Mouse (Mus musculus) cerebellum, postnatal 10 days (tissue): ENCODE results near the gene Ror1.

ENCODE experiments used
- DNase-seq, 2 experiments: peaks; one replicate each; pipeline ENCODE4 v3.0.0; 2021; ENCODE audit warnings: mixed read lengths in 2 of 2

Ror1 gene

GRCm38 (mm10) chr4:100328361-100328970 is 232.9 kb downstream of the Ror1 start:
- peak; percentile 50 to 58 for DNase-seq

GRCm38 (mm10) chr4:100335168-100335567 is 239.6 kb downstream of the Ror1 start:
- no peak for DNase-seq

GRCm38 (mm10) chr4:100347791-100348190 is 252.2 kb downstream of the Ror1 start:
- DNase-seq = no peak

GRCm38 (mm10) chr4:100350106-100350795 is 254.7 kb downstream of the Ror1 start:
- no peak for DNase-seq

GRCm38 (mm10) chr4:100351797-100352290 is 256.3 kb downstream of the Ror1 start:
- DNase-seq = peak in 1 of 2 experiments; percentile 21

- DNase-seq = peak; percentile 25 to 46
Observed at GRCm38 (mm10) chr4:100355566-100355965, 260.0 kb downstream of the Ror1 start.

- DNase-seq = peak; percentile 26 to 31
Observed at GRCm38 (mm10) chr4:100357881-100358589, 262.4 kb downstream of the Ror1 start.

- DNase-seq = no peak
Observed at GRCm38 (mm10) chr4:100363666-100364065, 268.1 kb downstream of the Ror1 start.

- DNase-seq = no peak
Observed at GRCm38 (mm10) chr4:100368691-100369090, 273.1 kb downstream of the Ror1 start.

GRCm38 (mm10) chr4:100369541-100370174 is 274.1 kb downstream of the Ror1 start:
- DNase-seq = no peak

- DNase-seq = peak; percentile 62 to 66
Observed at GRCm38 (mm10) chr4:100372806-100373205, 277.2 kb downstream of the Ror1 start.

- peak in 1 of 2 experiments; percentile 13 for DNase-seq
Observed at GRCm38 (mm10) chr4:100373780-100374179, 278.2 kb downstream of the Ror1 start.

- peak; percentile 42 to 64 for DNase-seq
Observed at GRCm38 (mm10) chr4:100375286-100375685, 279.7 kb downstream of the Ror1 start.

GRCm38 (mm10) chr4:100376163-100376562 is 280.6 kb downstream of the Ror1 start:
- no peak for DNase-seq

GRCm38 (mm10) chr4:100377231-100377630 is 281.6 kb downstream of the Ror1 start:
- no peak for DNase-seq

- peak; percentile 52 to 62 for DNase-seq
Observed at GRCm38 (mm10) chr4:100377996-100378395, 282.4 kb downstream of the Ror1 start.

GRCm38 (mm10) chr4:100381760-100382159 is 286.2 kb downstream of the Ror1 start:
- no peak for DNase-seq

- peak; percentile 39 to 46 for DNase-seq
Observed at GRCm38 (mm10) chr4:100386272-100386988, 290.8 kb downstream of the Ror1 start.

- peak in 1 of 2 experiments; percentile 34 for DNase-seq
Observed at GRCm38 (mm10) chr4:100390436-100390835, 294.8 kb downstream of the Ror1 start.

GRCm38 (mm10) chr4:100391021-100391420 is 295.4 kb downstream of the Ror1 start:
- no peak for DNase-seq

- DNase-seq = no peak
Observed at GRCm38 (mm10) chr4:100393374-100394061, 297.9 kb downstream of the Ror1 start.

GRCm38 (mm10) chr4:100395407-100395806 is 299.8 kb downstream of the Ror1 start:
- peak in 1 of 2 experiments; percentile 30 for DNase-seq
